Mouse (Mus musculus) midbrain, embryonic 16.5 days (tissue): ENCODE measurements at regions not wholly inside any gene's neighbourhood (a gene's known extent, or its start where the extent isn't known, plus 50 kb on each side); places are given as distances from the start of the nearest gene placed in this dataset.

Source experiments
- ATAC-seq: fragments of 200-750 bp; cut with Nextera tagmentation; 2 replicates; pipeline ENCODE4 v1.8.0; 2017; ENCODE audit warnings: moderate TSS enrichment
- H3K27ac ChIP-seq: fragments of 300-500 bp; sonication (generic); 2 replicates; pipeline ENCODE4 v1.5.1; 2014; ENCODE audit warnings: mild to moderate bottlenecking, low read length, mixed read lengths
- H3K27me3 ChIP-seq: fragments of 300-500 bp; sonication (generic); 2 replicates; pipeline ENCODE4 v1.6.1; 2014; ENCODE audit warnings: low read depth, low read length, mixed read lengths; ENCODE audit not compliant: control insufficient read depth, insufficient read depth
- H3K36me3 ChIP-seq: fragments of 300-500 bp; sonication (generic); 2 replicates; pipeline ENCODE4 v1.6.1; 2014; ENCODE audit warnings: mild to moderate bottlenecking, low read length, moderate library complexity, mixed read lengths; ENCODE audit not compliant: control insufficient read depth, insufficient read depth
- H3K4me1 ChIP-seq: fragments of 300-500 bp; sonication (generic); 2 replicates; pipeline ENCODE4 v1.6.1; 2014; ENCODE audit warnings: mild to moderate bottlenecking, low read length, mixed read lengths; ENCODE audit not compliant: control insufficient read depth, insufficient read depth
- H3K4me2 ChIP-seq: fragments of 300-500 bp; sonication (generic); 2 replicates; pipeline ENCODE4 v1.6.1; 2014; ENCODE audit warnings: mild to moderate bottlenecking, low read length, mixed read lengths
- H3K4me3 ChIP-seq: fragments of 300-500 bp; sonication (generic); 2 replicates; pipeline ENCODE4 v1.5.1; 2014; ENCODE audit warnings: low read depth, mild to moderate bottlenecking, low read length, moderate library complexity, mixed read lengths
- H3K9ac ChIP-seq: fragments of 300-500 bp; sonication (generic); 2 replicates; pipeline ENCODE4 v1.6.1; 2014; ENCODE audit warnings: low read depth, low read length, mixed read lengths
- H3K9me3 ChIP-seq: fragments of 300-500 bp; sonication (generic); replicated peaks from 2 replicates; pipeline ENCODE4 v1.6.1; 2014; ENCODE audit warnings: mild to moderate bottlenecking, low read length, mixed read lengths; ENCODE audit not compliant: control insufficient read depth, poor library complexity, severe bottlenecking
- WGBS: fragments of 180-500 bp; shearing (Covaris S2); extraction: QIAGEN DNeasy Blood & Tissue Kit; methylation state at CpG from one replicate; pipeline ENCODE4 v1.1.7; 2014; 5-methylcytosine and 5-hydroxymethylcytosine counted together

DNA sequence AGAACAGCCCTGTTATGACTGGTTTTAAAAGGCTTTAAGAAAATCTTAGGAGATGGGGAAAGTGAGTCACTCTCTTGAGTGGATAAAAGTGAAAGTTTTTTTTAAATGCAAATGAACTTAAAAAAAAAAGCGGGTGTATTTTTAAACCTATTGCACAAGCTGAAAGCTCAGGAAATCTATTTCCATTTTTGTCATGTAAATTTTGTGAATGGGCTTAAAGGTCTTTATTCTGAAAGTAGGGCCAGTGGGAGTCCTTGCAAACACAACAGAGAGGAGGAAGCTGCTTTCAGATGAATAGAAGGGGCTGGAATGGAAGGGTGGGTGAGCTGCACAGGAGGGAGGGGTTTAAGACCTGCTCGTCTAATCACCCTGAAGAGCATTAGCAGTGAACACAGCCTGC lies 62.9 kb downstream of the Fam84a start:
- Histone ChIP-seq H3K27me3 (no peaks in the 10 kb centered on the region), H3K9me3 (no peaks in the 10 kb centered on the region), H3K9ac (no peak overlapping the region), H3K4me2 (no peak overlapping the region), H3K27ac (no peak overlapping the region), H3K4me3 (no peak overlapping the region), H3K36me3 (no peaks in the 10 kb centered on the region), H3K4me1 (no peaks in the 10 kb centered on the region)
- peak; percentile 77; the same call in 1 of the 2 replicates for ATAC-seq
- 2% methylated on average over 2 of the region's 2 CpGs for WGBS

DNA sequence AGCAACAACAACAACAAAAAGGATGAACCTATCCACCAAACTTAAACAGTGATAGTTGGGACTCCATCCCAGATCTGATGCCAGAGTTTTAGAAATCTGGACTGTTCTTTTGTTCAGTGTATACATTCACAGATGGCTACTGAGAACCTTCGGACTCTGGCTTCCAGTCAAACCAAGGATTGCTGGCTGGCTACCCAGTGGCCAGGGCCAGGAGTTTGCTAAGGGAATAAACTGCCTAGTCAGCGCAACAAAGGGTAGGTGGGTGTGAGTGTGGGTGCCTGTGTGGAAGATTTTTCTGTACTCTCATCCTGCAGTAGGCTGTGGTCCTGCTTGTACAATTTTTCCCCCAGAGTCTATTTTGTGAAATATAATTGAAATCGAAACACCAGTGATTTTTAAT lies 69.1 kb downstream of the Fam84a start:
- Histone ChIP-seq H3K9me3 (no peaks in the 10 kb centered on the region), H3K9ac (no peak overlapping the region), H3K4me1 (no peaks in the 10 kb centered on the region), H3K4me3 (no peak overlapping the region), H3K4me2 (no peak overlapping the region), H3K36me3 (no peaks in the 10 kb centered on the region), H3K27me3 (no peaks in the 10 kb centered on the region), H3K27ac (no peak overlapping the region)
- 82% methylated on average over 3 of the region's 3 CpGs for WGBS
- no peak for ATAC-seq

DNA sequence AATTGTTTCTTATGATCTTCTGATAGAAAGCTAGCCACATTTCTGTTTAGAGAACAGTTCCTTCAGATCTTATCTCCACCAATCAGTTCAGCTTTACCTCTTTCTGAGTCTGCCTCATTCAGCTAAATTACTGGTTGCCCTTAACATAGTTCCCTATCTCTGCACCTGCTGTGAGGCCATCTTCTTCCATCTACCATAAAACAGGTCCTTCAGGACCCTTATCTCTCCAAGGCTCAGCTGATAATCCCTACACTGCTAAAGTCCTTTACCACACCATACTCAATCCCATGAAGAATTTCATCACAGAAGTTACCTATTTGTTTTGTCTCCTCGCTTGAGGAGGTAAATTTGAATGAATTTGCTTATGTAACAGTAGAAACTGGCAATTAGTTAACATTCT lies 72.0 kb downstream of the Fam84a start:
- no peak for ATAC-seq
- H3K27ac ChIP-seq: no peak overlapping the region
- H3K9ac ChIP-seq: no peak overlapping the region
- no peaks in the 10 kb centered on the region for H3K4me1 ChIP-seq
- H3K4me2 ChIP-seq: no peak overlapping the region
- WGBS: 87% methylated on average over 1 of the region's 1 CpGs
- no peak overlapping the region for H3K4me3 ChIP-seq
- H3K36me3 ChIP-seq: no peaks in the 10 kb centered on the region
- H3K27me3 ChIP-seq: no peaks in the 10 kb centered on the region
- H3K9me3 ChIP-seq: no peaks in the 10 kb centered on the region

DNA sequence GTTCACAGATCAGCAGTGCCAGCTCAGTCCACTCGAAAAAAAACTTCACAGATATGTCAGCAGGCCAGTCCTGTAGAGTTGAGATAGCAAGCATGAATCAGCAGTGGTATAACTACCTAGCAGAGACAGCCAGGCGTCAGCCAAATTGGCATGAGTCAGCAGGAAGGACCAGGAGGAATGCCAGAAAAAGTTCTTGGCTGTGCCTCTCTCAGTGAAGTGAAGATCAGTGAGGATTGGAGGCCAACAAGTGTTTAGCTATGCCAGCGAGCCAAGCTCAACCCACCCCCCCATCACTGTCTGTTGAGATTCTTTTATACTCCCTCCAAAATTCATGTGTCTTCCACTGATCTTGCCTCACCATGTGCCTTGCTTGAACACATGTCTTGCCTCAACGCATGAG lies 82.8 kb downstream of the Fam84a start:
- Histone ChIP-seq H3K4me2 (no peak overlapping the region), H3K9ac (no peak overlapping the region), H3K27me3 (no peaks in the 10 kb centered on the region), H3K4me3 (no peak overlapping the region), H3K36me3 (no peaks in the 10 kb centered on the region), H3K4me1 (no peaks in the 10 kb centered on the region), H3K9me3 (no peaks in the 10 kb centered on the region), H3K27ac (no peak overlapping the region)
- WGBS: 82% methylated on average over 4 of the region's 4 CpGs
- no peak for ATAC-seq

- no peak overlapping the region for H3K9ac ChIP-seq
- no peak overlapping the region for H3K27ac ChIP-seq
- WGBS: 81% methylated on average over 3 of the region's 3 CpGs
- no peaks in the 10 kb centered on the region for H3K4me1 ChIP-seq
- no peaks in the 10 kb centered on the region for H3K36me3 ChIP-seq
- no peaks in the 10 kb centered on the region for H3K27me3 ChIP-seq
- H3K4me2 ChIP-seq: no peak overlapping the region
- no peaks in the 10 kb centered on the region for H3K9me3 ChIP-seq
- ATAC-seq: no peak
- H3K4me3 ChIP-seq: no peak overlapping the region
These were observed 86.5 kb downstream of the Fam84a start for GRCm38 (mm10) chr12:14065401-14065800.

GRCm38 (mm10) chr12:14063276-14063675 lies 88.6 kb downstream of the Fam84a start:
- no peak overlapping the region for H3K9ac ChIP-seq
- no peak for ATAC-seq
- 82% methylated on average over 4 of the region's 4 CpGs for WGBS
- H3K36me3 ChIP-seq: no peaks in the 10 kb centered on the region
- no peaks in the 10 kb centered on the region for H3K9me3 ChIP-seq
- no peaks in the 10 kb centered on the region for H3K4me1 ChIP-seq
- H3K27me3 ChIP-seq: no peaks in the 10 kb centered on the region
- H3K4me2 ChIP-seq: no peak overlapping the region
- H3K27ac ChIP-seq: no peak overlapping the region
- H3K4me3 ChIP-seq: no peak overlapping the region

- Histone ChIP-seq H3K36me3 (no peaks in the 10 kb centered on the region), H3K4me3 (no peak overlapping the region), H3K4me2 (no peak overlapping the region), H3K4me1 (no peaks in the 10 kb centered on the region), H3K9me3 (no peaks in the 10 kb centered on the region), H3K9ac (no peak overlapping the region), H3K27ac (no peak overlapping the region), H3K27me3 (no peaks in the 10 kb centered on the region)
- 77% methylated on average over 4 of the region's 4 CpGs for WGBS
- ATAC-seq: no peak
These were observed 95.7 kb downstream of the Fam84a start for GRCm38 (mm10) chr12:14056116-14056515.

- no peak overlapping the region for H3K4me3 ChIP-seq
- no peak overlapping the region for H3K9ac ChIP-seq
- H3K4me1 ChIP-seq: no peaks in the 10 kb centered on the region
- H3K9me3 ChIP-seq: no peaks in the 10 kb centered on the region
- no peak overlapping the region for H3K27ac ChIP-seq
- no peaks in the 10 kb centered on the region for H3K36me3 ChIP-seq
- ATAC-seq: no peak
- no peak overlapping the region for H3K4me2 ChIP-seq
- 97% methylated on average over 1 of the region's 1 CpGs for WGBS
- no peaks in the 10 kb centered on the region for H3K27me3 ChIP-seq
These were observed 119.5 kb downstream of the Fam84a start for GRCm38 (mm10) chr12:14032363-14032762.

DNA sequence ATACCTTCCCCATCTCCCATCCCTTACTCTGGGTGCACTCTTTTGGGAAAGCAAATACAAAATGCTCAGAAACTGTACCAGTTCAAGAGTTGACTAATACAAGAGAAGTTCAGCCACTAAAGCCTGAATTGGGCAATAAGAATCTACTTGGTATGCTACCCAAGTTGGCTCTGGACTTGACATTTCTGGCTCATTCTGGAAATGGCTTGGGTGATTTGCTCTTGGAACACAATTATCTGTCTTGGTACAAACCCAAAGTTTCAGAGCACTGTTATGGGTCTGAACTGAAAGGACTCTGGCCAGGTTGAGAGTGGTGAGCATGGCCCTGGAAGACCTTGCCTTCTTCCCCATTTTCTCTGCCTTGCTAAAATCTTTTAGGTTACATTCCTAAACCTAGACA lies 136.6 kb downstream of the Fam84a start:
- H3K4me1 ChIP-seq: no peaks in the 10 kb centered on the region
- H3K4me3 ChIP-seq: no peak overlapping the region
- no peak for ATAC-seq
- no peak overlapping the region for H3K9ac ChIP-seq
- H3K27me3 ChIP-seq: no peaks in the 10 kb centered on the region
- no peaks in the 10 kb centered on the region for H3K9me3 ChIP-seq
- H3K4me2 ChIP-seq: no peak overlapping the region
- H3K27ac ChIP-seq: no peak overlapping the region
- no peaks in the 10 kb centered on the region for H3K36me3 ChIP-seq

DNA sequence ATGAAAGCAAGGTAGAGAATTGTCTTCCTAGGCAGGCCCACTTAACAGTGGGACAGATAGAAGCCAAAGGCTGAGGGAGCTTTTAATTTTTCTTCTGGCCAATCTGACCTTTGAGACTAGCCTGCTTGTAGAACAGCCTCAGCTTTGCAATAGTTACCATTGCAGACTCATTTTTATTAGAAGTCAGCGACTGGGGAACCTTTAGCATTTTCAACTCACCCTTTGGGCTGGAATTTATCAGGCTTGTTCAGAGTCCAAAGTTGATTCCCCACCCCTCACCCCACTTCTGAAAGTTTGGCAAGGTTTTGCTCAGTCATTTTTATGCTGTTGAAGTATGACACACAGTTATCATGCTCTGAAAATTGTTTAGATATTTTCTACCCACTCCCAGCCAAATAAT lies 145.9 kb downstream of the Fam84a start:
- Histone ChIP-seq H3K27me3 (no peaks in the 10 kb centered on the region), H3K4me2 (no peak overlapping the region), H3K36me3 (no peaks in the 10 kb centered on the region), H3K4me3 (no peak overlapping the region), H3K4me1 (0 out of 2 replicates have a peak, but pooled peaks cover 5% of the 10 kb centered on the region), H3K9ac (no peak overlapping the region), H3K27ac (no peak overlapping the region), H3K9me3 (no peaks in the 10 kb centered on the region)
- ATAC-seq: no peak
- WGBS: 69% methylated on average over 1 of the region's 1 CpGs
